Mouse (Mus musculus): Measurements from ENCODE around the gene Tm9sf3.
"Not testable (repeated sequence)": the region's sequence is repeated elsewhere in the genome, so short reads cannot be mapped to it uniquely, and the experiment has no call there.

The Tm9sf3 gene

GRCm38 (mm10) chr19:41263630-41264295, at the start of gene Tm9sf3:
Tm9sf3 (minus strand) TSS chr19:41263997.
- DNase-seq (ENCODE audit: low read depth, low spot score) = peak; percentile 73

GRCm38 (mm10) chr19:41312587-41312986, 48.8 kb upstream of the Tm9sf3 start:
- not testable (repeated sequence) for DNase-seq (ENCODE audit: low read depth, low spot score)

DNA sequence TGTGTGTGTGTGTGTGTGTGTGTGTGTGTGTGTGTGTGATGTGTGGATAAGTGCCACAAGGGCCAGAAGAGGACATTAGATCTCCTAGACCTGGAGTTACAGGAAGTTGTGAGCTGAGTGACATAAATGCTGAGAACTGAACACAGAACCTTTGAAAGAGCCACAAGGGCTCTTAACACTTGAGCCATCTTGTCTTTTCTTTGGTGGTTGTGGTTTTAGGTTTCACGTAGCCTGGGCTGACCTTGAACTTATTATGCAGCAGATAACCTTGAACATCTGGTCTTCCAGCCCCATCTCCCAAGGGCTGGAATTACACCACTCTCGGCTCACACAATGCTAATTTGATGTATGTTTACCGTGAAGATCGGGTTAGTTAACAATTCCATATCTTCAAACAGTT, 48.2 kb upstream of the Tm9sf3 start:
- peak; percentile 14 for DNase-seq (ENCODE audit: low read depth, low spot score)

GRCm38 (mm10) chr19:41310971-41311703, 47.3 kb upstream of the Tm9sf3 start:
- DNase-seq (ENCODE audit: low read depth, low spot score) = peak; percentile 83

- no peak for DNase-seq (ENCODE audit: low read depth, low spot score)
Observed at GRCm38 (mm10) chr19:41303933-41304332, 40.1 kb upstream of the Tm9sf3 start.

DNA sequence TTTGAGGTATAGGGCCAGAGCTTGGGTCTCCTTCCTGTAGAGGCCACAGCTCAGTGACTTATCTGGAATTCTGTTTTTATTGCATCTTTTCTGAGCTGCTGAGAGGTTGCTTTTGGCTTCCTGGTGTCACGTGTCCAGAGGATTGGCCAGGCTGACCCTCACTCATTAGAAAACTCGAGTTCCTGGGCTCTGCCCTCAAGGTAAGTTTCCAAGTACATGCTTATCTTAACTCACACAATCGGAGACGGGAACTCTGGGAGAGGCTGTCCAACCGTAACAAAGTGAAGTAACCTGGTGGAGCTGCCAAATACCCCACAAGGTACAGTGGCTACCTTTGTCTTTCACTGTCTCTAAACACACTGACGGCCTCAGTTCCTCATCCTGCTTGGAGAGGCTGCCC, 39.6 kb upstream of the Tm9sf3 start:
- DNase-seq (ENCODE audit: low read depth, low spot score) = no peak

GRCm38 (mm10) chr19:41301856-41302255, 38.1 kb upstream of the Tm9sf3 start:
- DNase-seq (ENCODE audit: low read depth, low spot score) = no peak

GRCm38 (mm10) chr19:41299446-41299845, 35.6 kb upstream of the Tm9sf3 start:
- DNase-seq (ENCODE audit: low read depth, low spot score) = peak; percentile 34

GRCm38 (mm10) chr19:41290952-41291619, 27.3 kb upstream of the Tm9sf3 start:
- DNase-seq (ENCODE audit: low read depth, low spot score) = peak; percentile 24

DNA sequence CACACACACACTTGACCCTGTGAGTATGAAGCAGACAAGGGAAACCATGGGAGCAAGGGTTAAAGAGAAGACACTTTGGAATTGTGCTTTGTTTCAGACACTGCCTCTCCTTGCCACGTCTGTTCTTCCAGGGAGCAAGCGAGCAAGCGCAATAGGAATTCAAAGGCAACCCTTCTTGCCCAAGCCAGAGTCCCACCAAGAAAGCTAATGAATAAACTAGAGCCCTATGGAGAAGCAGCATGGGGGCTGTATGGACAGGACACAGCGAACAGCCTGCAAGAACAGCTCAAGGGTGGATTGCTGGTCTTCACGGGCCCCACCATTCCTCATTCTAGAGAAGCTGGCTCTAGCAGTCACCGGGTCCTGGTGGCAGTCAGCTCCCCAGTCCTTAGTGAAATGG, 24.8 kb upstream of the Tm9sf3 start:
- DNase-seq (ENCODE audit: low read depth, low spot score) = no peak

- DNase-seq (ENCODE audit: low read depth, low spot score) = no peak
Observed at GRCm38 (mm10) chr19:41287224-41287623, 23.4 kb upstream of the Tm9sf3 start.

DNA sequence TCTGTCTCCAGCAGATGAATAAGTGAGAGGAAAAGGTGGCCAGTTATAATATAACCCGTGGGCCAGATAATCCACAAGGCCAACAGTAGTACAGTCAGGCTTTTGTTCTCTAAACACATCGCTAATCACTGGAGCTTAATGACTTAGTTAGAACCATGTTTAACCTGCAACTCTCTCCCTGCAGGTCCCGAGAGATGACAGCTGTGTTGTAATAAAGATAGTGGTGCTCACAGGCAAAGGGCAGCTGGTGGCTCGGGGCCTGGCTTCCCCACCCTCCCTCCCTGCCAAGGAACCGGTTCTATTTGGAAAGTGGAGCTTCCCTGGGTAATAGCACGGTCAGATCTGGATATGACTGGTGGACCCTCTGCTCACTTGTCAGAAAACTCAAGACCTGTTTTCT, 20.7 kb upstream of the Tm9sf3 start:
- DNase-seq (ENCODE audit: low read depth, low spot score) = no peak

DNA sequence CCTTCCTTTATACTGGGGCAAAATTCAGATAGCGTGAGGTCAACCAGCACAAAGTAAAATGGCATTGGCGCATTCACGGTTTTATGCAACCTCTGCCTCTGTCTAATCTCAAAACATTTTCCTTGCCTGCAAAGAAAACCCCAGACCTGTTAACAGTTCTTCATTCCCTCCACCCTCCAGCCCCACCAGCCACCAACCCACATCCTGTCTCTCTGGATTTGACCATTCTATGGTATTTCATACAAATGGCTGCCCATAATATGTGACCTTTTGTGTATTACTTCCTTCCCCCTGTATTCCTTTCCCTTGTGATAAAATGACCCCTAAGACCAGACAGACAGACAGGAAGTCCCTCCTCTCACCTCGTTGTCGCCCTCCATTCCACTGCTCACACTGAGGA, 18.9 kb upstream of the Tm9sf3 start:
- no peak for DNase-seq (ENCODE audit: low read depth, low spot score)

DNA sequence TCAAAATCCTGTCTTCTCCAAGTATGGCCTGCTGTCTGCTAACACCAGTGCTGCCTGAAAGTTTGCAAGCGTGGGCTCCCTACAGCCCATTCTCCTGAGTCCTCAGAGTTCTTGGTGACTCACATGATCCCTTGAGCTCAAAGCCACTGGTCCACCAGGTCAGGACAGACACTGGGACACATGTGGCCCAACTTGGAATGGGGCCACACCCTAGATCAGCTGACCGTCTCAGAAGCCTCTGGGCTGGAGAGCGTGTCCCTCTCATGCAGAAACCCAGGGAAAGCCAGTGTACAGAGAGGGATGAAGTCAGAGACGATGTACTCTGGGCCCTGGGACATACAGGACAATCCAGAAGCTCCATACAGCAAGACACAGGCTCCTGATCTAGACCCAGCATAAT, 18.4 kb upstream of the Tm9sf3 start:
- DNase-seq (ENCODE audit: low read depth, low spot score) = no peak

- no peak for DNase-seq (ENCODE audit: low read depth, low spot score)
Observed at GRCm38 (mm10) chr19:41279724-41280244, 16.0 kb upstream of the Tm9sf3 start.

GRCm38 (mm10) chr19:41278606-41279005, 14.8 kb upstream of the Tm9sf3 start:
- DNase-seq (ENCODE audit: low read depth, low spot score) = no peak

- DNase-seq (ENCODE audit: low read depth, low spot score) = no peak
Observed at GRCm38 (mm10) chr19:41275588-41275987, 11.8 kb upstream of the Tm9sf3 start.

- no peak for DNase-seq (ENCODE audit: low read depth, low spot score)
Observed at GRCm38 (mm10) chr19:41270906-41271305, 7.1 kb upstream of the Tm9sf3 start.

- peak; percentile 51 for DNase-seq (ENCODE audit: low read depth, low spot score)
Observed at GRCm38 (mm10) chr19:41270151-41270727, 6.4 kb upstream of the Tm9sf3 start.

DNA sequence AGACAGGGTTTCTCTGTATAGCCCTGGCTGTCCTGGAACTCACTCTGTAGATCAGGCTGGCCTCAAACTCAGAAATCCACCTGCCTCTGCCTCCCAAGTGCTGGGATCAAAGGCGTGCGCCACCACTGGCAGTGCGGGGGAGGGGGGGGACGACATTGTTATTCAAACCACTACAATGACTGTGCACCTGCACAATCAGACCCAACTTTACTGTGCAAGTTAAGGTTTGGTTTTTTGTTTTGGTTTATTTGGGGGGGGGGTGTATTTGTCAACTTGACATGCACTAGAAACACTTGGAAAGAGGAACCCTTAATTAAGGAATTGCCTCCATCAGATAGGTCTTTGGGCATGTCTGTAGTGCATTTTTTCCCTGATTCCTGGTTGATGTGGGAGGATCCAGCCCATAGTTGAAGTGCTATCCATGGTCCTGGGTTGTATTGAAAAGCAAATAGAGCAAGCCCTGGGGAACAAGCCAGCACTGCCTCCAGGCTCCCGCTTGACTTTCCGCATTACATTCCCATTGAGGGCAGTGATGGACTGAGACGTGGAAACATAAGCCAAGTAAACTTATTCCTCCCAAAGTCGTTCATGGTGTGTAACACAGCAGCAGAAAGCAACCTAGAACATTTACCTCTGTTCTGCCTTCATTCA, 2.6 kb upstream of the Tm9sf3 start:
- DNase-seq (ENCODE audit: low read depth, low spot score) = peak; percentile 90

GRCm38 (mm10) chr19:41264331-41264799, 568 bp upstream of the Tm9sf3 start:
- DNase-seq (ENCODE audit: low read depth, low spot score) = no peak
